Mouse (Mus musculus) erythroblast, embryonic 14.5 days (primary cell): ENCODE measurements around the gene Aars2.

Experiments used
- GATA1 ChIP-seq: IDR thresholded peaks from 2 replicates; pipeline ENCODE4 v1.6.1; 2012; ENCODE audit warnings: low read length, inconsistent platforms, mixed read lengths
- TAL1 ChIP-seq: IDR thresholded peaks from 3 replicates; pipeline ENCODE4 v1.6.1; 2012; ENCODE audit warnings: low read length, inconsistent platforms, mixed read lengths

DNA sequence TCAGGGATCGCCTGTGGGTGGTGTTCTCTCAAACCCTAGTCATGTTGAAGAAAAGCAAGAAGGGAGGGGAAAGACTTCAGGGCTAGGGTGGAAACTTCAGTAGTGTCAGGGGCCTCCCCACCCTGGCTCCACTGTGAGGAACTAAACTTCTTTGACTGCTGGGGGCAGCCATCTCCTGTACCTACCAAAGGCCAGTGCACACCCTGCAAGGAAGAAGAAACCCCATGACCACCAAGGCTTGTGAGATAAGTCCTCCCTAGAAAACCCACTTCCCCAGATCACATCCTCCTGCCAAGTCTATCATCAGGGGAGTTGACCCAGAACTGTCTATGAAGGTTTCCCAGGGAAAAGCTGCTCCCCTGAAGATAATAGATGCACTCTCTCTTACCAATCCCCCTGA is 47.8 kb downstream of the Aars2 start:
- no peak for TF ChIP-seq TAL1
- no peak for TF ChIP-seq GATA1
